Mouse (Mus musculus): ENCODE measurements around the gene Lrrc42. TPM values are rescaled to one million over a fixed set of nuclear protein-coding genes. Genes with fewer than 3 reads are reported as not detected.
A peak's percentile ranks its signal among the peaks of the same experiment; 100 is the strongest.

Lrrc42 gene
- 18.3 and 24.7 TPM in 2 replicates for polyA plus RNA-seq (2012; rRNA removed)

DNA sequence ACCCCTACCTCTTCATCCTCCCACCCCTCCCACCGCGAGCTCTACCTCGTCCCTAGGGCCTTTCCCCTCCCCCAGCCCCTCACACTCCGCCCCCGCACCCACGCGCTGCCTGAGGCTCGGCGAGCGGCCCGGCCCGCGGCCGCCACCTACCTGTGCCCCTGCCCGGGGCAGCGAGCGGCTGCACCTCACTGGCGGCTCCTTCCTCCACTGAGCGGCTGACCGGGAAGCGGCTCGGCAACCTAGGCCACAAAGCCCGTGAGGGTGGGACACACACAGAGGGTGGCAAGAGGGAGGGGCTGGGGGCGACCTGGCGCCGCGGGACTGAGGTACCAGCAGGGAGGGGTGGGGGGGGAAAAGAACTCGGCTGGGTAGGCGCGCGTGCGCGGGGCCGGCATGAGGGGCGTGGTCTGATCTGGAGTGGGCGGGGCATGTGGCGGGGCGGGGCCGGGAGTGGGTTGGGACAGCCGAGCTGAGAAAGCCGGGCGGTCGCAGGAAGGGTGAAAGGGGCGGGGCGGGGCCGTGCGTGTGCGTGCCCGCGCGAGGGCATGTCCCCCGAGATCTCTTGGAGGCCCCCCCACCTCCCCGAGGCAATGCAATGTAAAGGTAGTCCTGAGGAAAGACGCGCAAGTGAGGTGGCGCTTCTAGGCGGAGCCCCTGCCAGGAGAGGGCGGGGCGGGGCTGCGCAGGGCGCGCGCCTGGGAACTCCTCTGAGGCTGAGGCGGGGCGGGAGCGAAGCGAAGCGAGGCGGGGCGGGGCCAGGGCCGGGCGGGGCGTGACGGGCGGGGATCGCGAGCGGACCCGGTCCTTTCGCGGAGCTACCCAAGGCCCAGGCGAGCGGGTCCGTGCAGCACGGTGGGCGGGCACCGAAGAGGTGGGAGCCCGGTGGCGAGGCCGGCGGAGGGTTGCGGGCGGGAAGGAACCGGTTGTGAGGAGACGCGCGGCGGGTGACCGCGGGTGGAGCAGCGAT, at the start of gene Lrrc42, which contains the start of gene Hspb11:
Gene Lrrc42 (minus strand): TSS at position 408 of the 967 bp plus-strand sequence.
Gene Hspb11 (plus strand): TSS at position 469 of the 967 bp plus-strand sequence.
- peak; percentile 74 for DNase-seq (ENCODE audit: low read depth, low spot score)
- under 1% methylated on average over 93 of the region's 101 CpGs for WGBS

GRCm38 (mm10) chr4:107302832-107303231, 49.5 kb upstream of the Lrrc42 start:
- WGBS = 26% methylated on average over 4 of the region's 4 CpGs
- DNase-seq (ENCODE audit: low read depth, low spot score) = peak; percentile 97

DNA sequence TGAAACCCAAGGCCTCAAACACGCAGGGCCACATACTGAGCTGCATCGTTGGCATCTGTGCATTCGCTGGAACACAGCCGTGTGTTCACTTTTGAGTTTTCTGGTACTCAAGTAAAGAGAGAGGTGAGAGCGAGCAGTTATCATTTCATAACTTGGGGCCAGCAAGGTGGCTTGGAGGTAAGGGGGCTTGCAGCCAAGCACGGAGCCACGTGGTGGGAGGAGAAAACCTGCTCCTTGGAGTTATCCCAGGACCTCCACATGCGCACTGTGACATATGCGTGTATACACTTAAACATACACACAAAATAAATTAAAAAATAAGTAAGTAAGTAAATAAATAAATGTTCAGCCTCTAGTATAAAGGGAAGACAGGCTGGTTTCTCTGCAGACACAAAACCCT, 48.9 kb upstream of the Lrrc42 start:
- 76% methylated on average over 9 of the region's 9 CpGs for WGBS

DNA sequence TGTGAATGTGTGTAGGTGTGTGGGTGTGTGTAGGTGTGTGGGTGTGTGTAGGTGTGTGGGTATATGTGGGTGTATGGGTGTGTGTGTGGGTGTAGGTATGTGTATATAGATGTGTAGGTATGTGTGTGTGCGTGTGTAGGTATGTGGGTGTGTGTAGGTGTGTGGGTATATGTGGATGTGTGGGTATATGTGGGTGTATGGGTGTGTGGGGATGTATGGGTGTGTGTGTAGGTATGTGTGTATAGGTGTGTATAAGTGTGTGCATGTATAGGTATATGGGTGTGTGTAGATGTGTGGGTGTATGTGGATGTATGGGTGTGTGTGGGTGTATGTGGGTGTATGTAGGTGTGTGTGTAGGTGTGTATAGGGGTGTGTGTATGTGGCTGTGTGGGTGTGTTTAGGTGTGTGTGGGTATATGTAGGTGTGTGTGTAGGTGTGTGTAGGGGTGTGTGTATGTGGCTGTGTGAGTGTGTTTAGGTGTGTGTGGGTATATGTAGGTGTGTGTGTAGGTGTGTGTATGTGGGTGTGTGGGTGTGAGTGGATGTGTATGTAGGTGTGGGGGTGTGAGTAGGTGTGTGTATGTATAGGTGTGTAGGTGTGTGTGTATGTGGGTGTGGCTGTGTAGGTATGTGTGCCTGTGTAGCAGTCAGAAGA, 47.7 kb upstream of the Lrrc42 start:
- WGBS = 94% methylated on average over 1 of the region's 1 CpGs
- DNase-seq (ENCODE audit: low read depth, low spot score) = no peak

More for the DNA sequence above, 48.9 kb upstream of the Lrrc42 start:
- no peak for DNase-seq (ENCODE audit: low read depth, low spot score)

- no peak for DNase-seq (ENCODE audit: low read depth, low spot score)
- WGBS = 68% methylated on average over 4 of the region's 4 CpGs
Measured at GRCm38 (mm10) chr4:107300371-107300770, 47.0 kb upstream of the Lrrc42 start.

DNA sequence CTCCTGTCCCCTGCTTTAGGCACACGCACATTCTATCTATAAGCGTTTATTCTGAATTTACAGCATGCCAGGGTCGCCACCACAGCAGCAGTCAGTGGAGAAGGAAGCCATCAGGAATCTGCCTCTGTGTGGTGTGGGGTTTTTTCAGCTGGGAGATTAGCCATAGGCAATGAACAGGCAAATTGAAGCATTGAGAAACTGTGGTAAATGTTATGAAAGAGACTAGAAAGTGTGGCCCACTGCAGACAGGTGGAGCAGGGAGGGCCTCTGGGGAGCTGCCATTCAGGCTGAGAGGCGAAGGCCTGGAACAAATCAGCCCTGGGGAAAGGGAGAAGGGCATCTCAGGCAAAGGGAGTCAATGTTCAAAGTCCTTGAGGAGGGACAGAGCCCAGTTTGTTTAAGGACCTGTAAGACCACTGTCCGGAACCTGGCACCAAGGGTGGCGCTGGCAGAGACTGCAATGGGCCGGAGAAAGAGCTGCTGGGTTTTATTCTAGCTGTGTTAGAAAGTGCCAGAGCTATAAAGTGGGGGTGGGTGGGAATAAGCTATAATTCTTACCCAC, 46.5 kb upstream of the Lrrc42 start:
- DNase-seq (ENCODE audit: low read depth, low spot score) = no peak
- 42% methylated on average over 7 of the region's 7 CpGs for WGBS

- DNase-seq (ENCODE audit: low read depth, low spot score) = no peak
- 54% methylated on average over 8 of the region's 8 CpGs for WGBS
Measured at GRCm38 (mm10) chr4:107298071-107298606, 44.8 kb upstream of the Lrrc42 start.

- 10% methylated on average over 4 of the region's 4 CpGs for WGBS
- DNase-seq (ENCODE audit: low read depth, low spot score) = no peak
Measured at GRCm38 (mm10) chr4:107292273-107292662, 38.9 kb upstream of the Lrrc42 start.

GRCm38 (mm10) chr4:107291611-107292272, 38.4 kb upstream of the Lrrc42 start:
- no peak for DNase-seq (ENCODE audit: low read depth, low spot score)
- WGBS = 75% methylated on average over 7 of the region's 7 CpGs

DNA sequence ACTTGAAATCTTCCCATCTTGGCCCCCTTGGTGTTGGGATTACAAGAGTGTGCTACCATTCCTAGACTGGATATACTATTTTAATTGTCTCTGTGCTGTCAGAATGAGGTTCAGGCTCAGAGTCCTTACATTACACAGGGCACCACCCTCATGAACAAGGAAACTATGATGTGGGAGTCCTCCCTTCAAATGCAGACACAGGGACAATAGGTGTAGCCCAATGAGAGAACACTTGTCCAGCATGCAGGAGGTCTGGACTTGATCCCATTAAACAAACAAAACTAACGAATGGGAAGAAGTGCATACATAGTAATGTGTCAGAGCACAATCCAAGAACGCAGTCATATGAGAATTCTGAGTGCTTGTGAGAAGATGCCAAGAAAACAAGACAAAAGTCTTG, 34.2 kb upstream of the Lrrc42 start:
- peak; percentile 78 for DNase-seq (ENCODE audit: low read depth, low spot score)
- 19% methylated on average over 2 of the region's 2 CpGs for WGBS

GRCm38 (mm10) chr4:107286386-107286785, 33.1 kb upstream of the Lrrc42 start:
- DNase-seq (ENCODE audit: low read depth, low spot score) = no peak
- 97% methylated on average over 8 of the region's 8 CpGs for WGBS

- 44% methylated on average over 3 of the region's 3 CpGs for WGBS
- no peak for DNase-seq (ENCODE audit: low read depth, low spot score)
Measured at GRCm38 (mm10) chr4:107285446-107286200, 32.3 kb upstream of the Lrrc42 start.

DNA sequence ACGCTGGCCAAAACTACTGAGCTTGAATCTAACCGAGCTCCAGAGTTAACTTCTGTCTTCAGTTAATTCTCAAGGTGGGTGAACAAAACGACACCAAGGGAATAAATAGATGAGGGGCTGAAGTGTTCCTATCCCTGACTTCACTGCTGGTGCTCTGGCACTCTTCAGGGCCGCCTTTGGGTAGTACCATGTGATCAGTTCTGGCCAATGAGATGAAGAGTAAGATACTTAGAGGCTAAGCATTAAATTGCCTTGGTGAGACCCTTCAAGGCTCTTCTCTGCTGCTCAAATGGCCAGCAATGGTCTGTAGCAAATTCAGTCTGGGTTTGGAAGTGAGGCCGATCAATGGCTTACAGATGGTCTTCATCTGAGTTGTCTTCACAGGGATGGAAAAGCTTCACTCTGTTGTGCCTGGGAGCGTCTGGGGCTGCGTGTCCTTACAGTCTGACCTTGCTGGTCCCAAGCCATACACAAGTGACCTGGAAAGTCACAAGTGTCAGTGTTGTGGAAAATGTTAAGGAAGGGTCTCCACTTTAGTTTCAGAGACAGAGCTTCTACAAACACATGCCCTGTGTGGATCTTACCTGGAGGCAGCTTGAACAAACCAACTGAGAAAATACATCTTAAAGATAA, 27.6 kb upstream of the Lrrc42 start:
- 89% methylated on average over 7 of the region's 7 CpGs for WGBS
- no peak for DNase-seq (ENCODE audit: low read depth, low spot score)

- WGBS = 76% methylated on average over 8 of the region's 8 CpGs
Measured at GRCm38 (mm10) chr4:107278188-107278707, 24.9 kb upstream of the Lrrc42 start.

DNA sequence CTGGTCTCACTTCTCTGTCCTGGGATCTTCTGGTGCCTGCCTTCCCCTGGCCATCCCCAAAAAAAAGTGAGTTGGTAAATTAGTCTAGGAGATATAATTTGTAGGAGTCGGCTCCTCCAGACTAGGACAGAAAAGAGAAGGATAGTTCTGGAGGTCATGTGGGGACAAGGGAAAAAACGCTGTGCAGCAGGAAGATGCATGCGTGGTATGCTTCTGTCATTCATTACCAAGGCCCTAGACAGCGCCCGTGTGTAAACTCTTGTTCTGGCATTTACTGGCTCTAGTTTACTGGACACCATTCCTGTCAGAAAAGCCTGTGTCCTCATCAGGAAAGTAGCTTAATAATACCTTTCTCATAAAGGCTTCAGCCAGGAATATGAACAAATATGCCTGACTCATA, 21.2 kb upstream of the Lrrc42 start:
- no peak for DNase-seq (ENCODE audit: low read depth, low spot score)
- 22% methylated on average over 5 of the region's 5 CpGs for WGBS

More at GRCm38 (mm10) chr4:107278188-107278707, 24.9 kb upstream of the Lrrc42 start:
- DNase-seq (ENCODE audit: low read depth, low spot score) = no peak

GRCm38 (mm10) chr4:107273683-107274082, 20.4 kb upstream of the Lrrc42 start:
- 56% methylated on average over 4 of the region's 4 CpGs for WGBS
- DNase-seq (ENCODE audit: low read depth, low spot score) = no peak

DNA sequence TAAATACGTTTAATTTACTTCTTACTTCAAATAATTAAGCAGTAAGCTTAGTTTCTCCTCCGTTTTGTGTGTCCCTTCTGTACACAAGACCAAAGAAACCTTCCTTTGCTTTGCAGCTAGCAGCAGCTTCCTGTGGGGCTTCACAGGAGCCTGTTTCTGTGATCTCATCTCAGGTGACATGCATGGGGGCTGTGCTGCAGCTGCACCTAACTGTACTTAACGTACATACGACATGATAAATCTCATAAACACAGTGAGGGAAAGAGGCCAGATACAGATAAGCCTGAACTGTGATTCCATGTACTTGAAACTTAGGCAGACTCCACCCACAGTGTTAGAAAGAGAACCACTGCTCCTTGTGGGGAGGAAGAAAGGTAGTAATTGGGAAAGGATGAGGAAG, 6.7 kb upstream of the Lrrc42 start:
- no peak for DNase-seq (ENCODE audit: low read depth, low spot score)
- 33% methylated on average over 4 of the region's 4 CpGs for WGBS

DNA sequence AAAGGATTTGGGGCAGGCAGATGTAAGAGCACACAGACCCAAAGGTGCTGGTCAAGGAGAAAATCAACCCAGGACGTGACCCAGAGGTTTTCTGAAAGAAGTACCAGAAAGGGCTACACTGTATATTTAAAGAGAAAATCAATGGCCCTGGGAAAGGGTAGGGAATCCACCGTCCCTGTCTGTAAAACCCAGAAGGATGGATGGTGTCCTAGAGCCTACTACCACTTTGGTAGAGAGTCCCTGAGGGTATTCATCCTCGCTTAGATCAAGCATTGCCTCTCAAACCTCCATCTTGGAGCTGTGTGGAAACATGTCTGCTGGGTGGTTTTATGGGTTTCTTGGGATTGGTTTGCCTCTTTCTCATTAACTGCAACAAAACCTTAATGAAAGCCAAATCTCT, 1.1 kb upstream of the Lrrc42 start:
- WGBS = 58% methylated on average over 3 of the region's 3 CpGs
- DNase-seq (ENCODE audit: low read depth, low spot score) = no peak

All from large intestine, adult 2 months (tissue).